Mouse (Mus musculus) liver, embryonic 12.5 days (tissue): ENCODE results near the gene Gm14322. TPM values are rescaled to one million over a fixed set of nuclear protein-coding genes. Genes with fewer than 3 reads are reported as not detected.
A peak's percentile ranks its signal among the peaks of the same experiment; 100 is the strongest.
"Not testable (repeated sequence)": the region's sequence is repeated elsewhere in the genome, so short reads cannot be mapped to it uniquely, and the experiment has no call there.

Experiments used
- ATAC-seq: fragments of 200-750 bp; cut with Nextera tagmentation; 2 replicates; pipeline ENCODE4 v1.8.0; 2017; ENCODE audit warnings: moderate number of reproducible peaks, mild to moderate bottlenecking, moderate library complexity
- H3K27ac ChIP-seq: fragments of 300-500 bp; sonication (generic); 2 replicates; pipeline ENCODE4 v1.5.1; 2016; ENCODE audit warnings: mild to moderate bottlenecking
- H3K27me3 ChIP-seq: fragments of 300-500 bp; sonication (generic); replicated peaks from 2 replicates; pipeline ENCODE4 v1.6.1; 2016; ENCODE audit warnings: mild to moderate bottlenecking, moderate library complexity
- H3K36me3 ChIP-seq: fragments of 300-500 bp; sonication (generic); 2 replicates; pipeline ENCODE4 v1.6.1; 2016; ENCODE audit warnings: mild to moderate bottlenecking, moderate library complexity
- H3K4me1 ChIP-seq: fragments of 300-500 bp; sonication (generic); 2 replicates; pipeline ENCODE4 v1.6.1; 2016
- H3K4me2 ChIP-seq: fragments of 300-500 bp; sonication (generic); 2 replicates; pipeline ENCODE4 v1.6.1; 2016; ENCODE audit warnings: mild to moderate bottlenecking, moderate library complexity
- H3K4me3 ChIP-seq: fragments of 300-500 bp; sonication (generic); 2 replicates; pipeline ENCODE4 v1.5.1; 2016; ENCODE audit warnings: mild to moderate bottlenecking, moderate library complexity
- H3K9ac ChIP-seq: fragments of 300-500 bp; sonication (generic); 2 replicates; pipeline ENCODE4 v1.6.1; 2016; ENCODE audit warnings: mild to moderate bottlenecking, moderate library complexity
- H3K9me3 ChIP-seq: fragments of 300-500 bp; sonication (generic); replicated peaks from 2 replicates; pipeline ENCODE4 v1.6.1; 2016; ENCODE audit warnings: mild to moderate bottlenecking, moderate library complexity
- WGBS: fragments of 180-500 bp; shearing (Covaris S2); methylation state at CpG from one replicate; pipeline ENCODE4 v1.1.7; 2016; ENCODE audit not compliant: insufficient replicate concordance; 5-methylcytosine and 5-hydroxymethylcytosine counted together
- polyA plus RNA-seq: library from polyadenylated mRNA; unstranded; fragments of >200 nt; fragmentation: Nextera tagmentation; extraction: Ambion mirVana; gene quantifications from 2 replicates; pipeline ENCODE4 v1.2.1, GENCODE M21; 2016

Gm14322 gene
- polyA plus RNA-seq, result 1.9 and 3.2 TPM in 2 replicates

- H3K36me3 ChIP-seq, H3K27ac ChIP-seq, H3K4me1 ChIP-seq, ATAC-seq, H3K9me3 ChIP-seq, H3K27me3 ChIP-seq, H3K9ac ChIP-seq: not testable (repeated sequence)
- WGBS, result 11% methylated on average over 8 of the region's 9 CpGs
- H3K4me2 ChIP-seq, result peak within 1 kb of the TSS; percentile 31
- peak within 1 kb of the TSS; percentile 27; the same call in 1 of the 2 replicates for H3K4me3 ChIP-seq
Observed at GRCm38 (mm10) chr2:177758941-177759558, at the start of gene Gm14322. Gm14322 (plus strand) TSS chr2:177759288.

GRCm38 (mm10) chr2:177741487-177741886 lies 17.6 kb upstream of the Gm14322 start:
- H3K36me3 ChIP-seq, ATAC-seq, H3K9ac ChIP-seq, H3K4me2 ChIP-seq, H3K9me3 ChIP-seq, H3K4me3 ChIP-seq, H3K4me1 ChIP-seq, H3K27me3 ChIP-seq, H3K27ac ChIP-seq: not testable (repeated sequence)
- 57% methylated on average over 6 of the region's 10 CpGs for WGBS

GRCm38 (mm10) chr2:177787351-177787750 lies 28.3 kb downstream of the Gm14322 start:
- WGBS, result 28% methylated on average over 1 of the region's 1 CpGs
- ATAC-seq, H3K27me3 ChIP-seq, H3K27ac ChIP-seq, H3K4me1 ChIP-seq, H3K4me2 ChIP-seq, H3K9me3 ChIP-seq, H3K36me3 ChIP-seq, H3K9ac ChIP-seq, H3K4me3 ChIP-seq: not testable (repeated sequence)

GRCm38 (mm10) chr2:177806170-177806569 lies 47.1 kb downstream of the Gm14322 start:
- not testable (repeated sequence) for H3K9ac ChIP-seq, H3K36me3 ChIP-seq, H3K4me3 ChIP-seq, ATAC-seq, H3K9me3 ChIP-seq, H3K27ac ChIP-seq, H3K27me3 ChIP-seq, H3K4me2 ChIP-seq, H3K4me1 ChIP-seq
- no CpG with 5 or more reads among the region's 2 CpGs for WGBS

Other genes with a start within 250 kb of the Gm14322 start
- not detected in 2 replicates for gene Gm14406, start 181.1 kb upstream of the Gm14322 start, polyA plus RNA-seq
- 7.5 and 11.1 TPM in 2 replicates for gene Gm14325, start 81.0 kb downstream of the Gm14322 start, polyA plus RNA-seq
- gene Gm14327, start 137.8 kb downstream of the Gm14322 start, polyA plus RNA-seq, result 1.6 and 1.8 TPM in 2 replicates
- gene Zfp972, start 166.3 kb downstream of the Gm14322 start, polyA plus RNA-seq, result 0.35 and 0.41 TPM in 2 replicates
- gene Gm14326, start 198.0 kb downstream of the Gm14322 start, polyA plus RNA-seq, result 5.6 and 6.4 TPM in 2 replicates